Mouse (Mus musculus): ENCODE results near the gene Fars2.

DNA sequence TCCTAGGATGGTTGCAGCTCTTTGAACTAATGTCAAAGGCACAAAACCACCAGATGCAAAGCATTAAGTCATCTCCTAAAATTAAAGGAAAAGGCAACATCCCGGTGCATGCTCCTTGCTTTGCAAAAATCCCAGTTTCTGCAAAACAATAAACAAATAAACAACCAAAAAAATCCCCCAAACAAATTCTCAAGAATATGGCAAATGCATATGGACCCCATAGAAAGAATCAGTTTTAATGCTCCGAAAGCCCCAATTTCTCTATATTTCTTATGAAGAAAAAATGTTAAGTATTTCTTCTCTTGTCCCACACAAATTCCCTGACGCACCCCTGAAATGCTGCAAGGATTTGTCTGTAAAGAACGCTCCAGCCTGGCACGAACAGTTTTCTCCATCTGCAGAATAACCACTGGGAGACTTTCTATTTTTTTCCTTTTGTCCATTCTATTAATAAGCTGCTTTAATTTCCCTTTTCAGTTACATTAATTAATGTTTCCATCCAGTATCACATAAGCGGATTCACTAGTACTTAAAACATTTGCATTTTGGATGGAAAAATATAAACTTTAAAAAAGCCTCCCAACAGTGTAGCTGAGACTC, 615.8 kb downstream of the Fars2 start:
- TF ChIP-seq POLR2A (IDR thresholded peaks at IDR 0.05; ENCODE audit: control insufficient read depth, low read depth, low read length): no peak
- TF ChIP-seq CTCF (IDR thresholded peaks at IDR 0.05; ENCODE audit: control insufficient read depth, insufficient read depth, insufficient replicate concordance, low read depth, low read length): no peak

Measured in testis, adult 2 months (tissue).